Mouse (Mus musculus) embryonic facial prominence, embryonic 13.5 days (tissue): ENCODE data around the gene Copg1. TPM values are rescaled to one million over a fixed set of nuclear protein-coding genes. Genes with fewer than 3 reads are reported as not detected.

Experiments used
- ATAC-seq: fragments of 200-750 bp; cut with Nextera tagmentation; 2 replicates; pipeline ENCODE4 v1.8.0; 2017; ENCODE audit warnings: low read depth; ENCODE audit not compliant: insufficient number of reproducible peaks, insufficient read depth, low FRiP score, low TSS enrichment
- H3K27ac ChIP-seq: fragments of 300-500 bp; sonication (generic); 2 replicates; pipeline ENCODE4 v1.5.1; 2015; ENCODE audit warnings: moderate library complexity, mild to moderate bottlenecking, inconsistent platforms
- H3K27me3 ChIP-seq: fragments of 300-500 bp; sonication (generic); 2 replicates; pipeline ENCODE4 v1.6.1; 2015; ENCODE audit warnings: mild to moderate bottlenecking, inconsistent platforms
- H3K36me3 ChIP-seq: fragments of 300-500 bp; sonication (generic); 2 replicates; pipeline ENCODE4 v1.6.1; 2015; ENCODE audit warnings: mild to moderate bottlenecking, inconsistent platforms
- H3K4me1 ChIP-seq: fragments of 300-500 bp; sonication (generic); 2 replicates; pipeline ENCODE4 v1.6.1; 2015; ENCODE audit warnings: inconsistent platforms
- H3K4me2 ChIP-seq: fragments of 300-500 bp; sonication (generic); 2 replicates; pipeline ENCODE4 v1.6.1; 2015; ENCODE audit warnings: moderate library complexity, mild to moderate bottlenecking, inconsistent platforms
- H3K4me3 ChIP-seq: fragments of 300-500 bp; sonication (generic); 2 replicates; pipeline ENCODE4 v1.5.1; 2015; ENCODE audit warnings: mild to moderate bottlenecking, inconsistent platforms
- H3K9ac ChIP-seq: fragments of 300-500 bp; sonication (generic); 2 replicates; pipeline ENCODE4 v1.6.1; 2015; ENCODE audit warnings: mild to moderate bottlenecking, inconsistent platforms
- H3K9me3 ChIP-seq: fragments of 300-500 bp; sonication (generic); 2 replicates; pipeline ENCODE4 v1.6.1; 2016; ENCODE audit warnings: inconsistent platforms
- WGBS: fragments of 180-500 bp; shearing (Covaris S2); methylation state at CpG from one replicate; pipeline ENCODE4 v1.1.7; 2015; ENCODE audit warnings: mixed read lengths; 5-methylcytosine and 5-hydroxymethylcytosine counted together
- polyA plus RNA-seq: library from polyadenylated mRNA; unstranded; fragments of >200 nt; fragmentation: Nextera tagmentation; extraction: Ambion mirVana; gene quantifications from 2 replicates; pipeline ENCODE4 v1.2.1, GENCODE M21; 2015

Copg1 gene
- 162 and 176 TPM in 2 replicates for polyA plus RNA-seq

DNA sequence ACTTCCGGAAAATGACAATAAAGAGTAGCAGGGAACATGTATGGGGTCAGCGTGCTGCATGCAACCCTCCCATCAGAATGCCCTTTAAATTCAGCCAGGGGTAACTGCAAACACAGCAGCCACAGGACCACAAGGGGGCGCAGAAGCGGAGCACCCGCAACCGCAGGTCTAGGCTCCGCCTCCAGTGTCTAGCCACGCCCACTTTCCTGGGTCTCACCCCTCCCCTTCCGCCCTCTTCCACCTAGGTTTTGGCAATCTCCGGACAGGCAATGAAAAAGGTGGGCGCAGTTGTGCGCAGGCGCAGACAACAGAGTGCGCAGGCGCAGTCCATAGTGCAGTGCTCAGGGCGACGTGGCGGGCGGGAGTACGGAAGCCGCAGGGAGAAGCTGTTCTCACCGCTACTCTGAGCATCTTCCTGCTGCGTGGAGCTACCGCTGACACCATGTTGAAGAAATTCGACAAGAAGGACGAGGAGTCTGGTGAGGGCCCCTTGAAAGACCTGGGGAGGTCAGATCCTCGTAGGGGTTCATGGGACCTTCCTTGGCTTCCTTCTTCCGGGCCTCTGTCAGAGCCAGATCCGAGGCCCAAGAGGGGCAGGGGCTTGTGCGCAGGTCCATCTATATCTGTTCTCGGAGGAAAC lies at the start of gene Copg1:
TSS of gene Copg1 (plus strand) at position 221 of the 640 bp plus-strand sequence.
- WGBS, result 1% methylated on average over 31 of the region's 31 CpGs
- Histone ChIP-seq H3K4me3 (peak within 1 kb of the TSS; percentile 89), H3K4me1 (peaks cover 7% of the 10 kb centered on the region), H3K27ac (peak within 1 kb of the TSS; percentile 82), H3K9me3 (no peaks in the 10 kb centered on the region), H3K27me3 (no peaks in the 10 kb centered on the region), H3K4me2 (peak within 1 kb of the TSS; percentile 78), H3K36me3 (peaks cover 38% of the 10 kb centered on the region), H3K9ac (peak within 1 kb of the TSS; percentile 93)
- peak; percentile 92 for ATAC-seq

DNA sequence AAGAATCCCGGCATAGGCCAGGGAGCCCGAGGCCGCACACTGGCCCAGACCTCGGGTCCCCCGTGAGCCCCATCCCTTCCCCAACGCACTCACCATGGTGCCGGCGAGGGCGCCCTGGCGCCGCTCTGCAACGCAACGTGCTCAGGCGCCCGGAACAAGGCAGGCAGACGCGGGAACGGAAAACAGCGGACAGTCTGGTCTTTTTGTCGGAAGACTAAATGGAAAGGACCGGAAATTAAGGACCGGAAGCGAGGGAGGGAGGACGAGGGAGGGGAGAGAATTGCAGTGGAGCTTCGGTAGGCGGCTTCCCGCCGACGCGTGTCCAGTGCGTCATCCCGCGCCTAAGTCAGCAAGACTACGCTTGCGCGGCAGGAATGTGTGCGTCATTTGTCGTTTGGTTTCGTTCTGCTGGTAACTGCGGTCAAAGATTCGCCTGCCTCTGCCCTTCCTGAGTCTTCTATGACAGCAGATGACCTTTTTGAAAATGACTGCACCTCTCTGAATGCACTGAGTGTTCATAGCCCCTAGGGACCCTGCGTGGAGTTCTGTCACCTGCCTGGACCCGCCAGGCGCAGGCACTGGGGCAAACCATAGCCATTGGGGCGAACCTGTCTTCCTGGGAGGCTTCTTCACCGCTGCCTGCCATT lies 48.9 kb upstream of the Copg1 start, which contains the start of gene Isy1:
TSS of gene Isy1 (minus strand) at position 248 of the 647 bp plus-strand sequence.
- peak within 1 kb of the TSS; percentile 91 for H3K9ac ChIP-seq
- H3K27ac ChIP-seq, result peak within 1 kb of the TSS; percentile 95
- H3K27me3 ChIP-seq, result no peaks in the 10 kb centered on the region
- peaks cover 50% of the 10 kb centered on the region for H3K36me3 ChIP-seq
- peak; percentile 93 for ATAC-seq
- no peaks in the 10 kb centered on the region for H3K9me3 ChIP-seq
- H3K4me1 ChIP-seq, result peaks cover 14% of the 10 kb centered on the region; the same call in 1 of the 2 replicates
- under 1% methylated on average over 46 of the region's 46 CpGs for whole genome bisulfite sequencing
- peak within 1 kb of the TSS; percentile 85 for H3K4me3 ChIP-seq
- H3K4me2 ChIP-seq, result peak within 1 kb of the TSS; percentile 76

DNA sequence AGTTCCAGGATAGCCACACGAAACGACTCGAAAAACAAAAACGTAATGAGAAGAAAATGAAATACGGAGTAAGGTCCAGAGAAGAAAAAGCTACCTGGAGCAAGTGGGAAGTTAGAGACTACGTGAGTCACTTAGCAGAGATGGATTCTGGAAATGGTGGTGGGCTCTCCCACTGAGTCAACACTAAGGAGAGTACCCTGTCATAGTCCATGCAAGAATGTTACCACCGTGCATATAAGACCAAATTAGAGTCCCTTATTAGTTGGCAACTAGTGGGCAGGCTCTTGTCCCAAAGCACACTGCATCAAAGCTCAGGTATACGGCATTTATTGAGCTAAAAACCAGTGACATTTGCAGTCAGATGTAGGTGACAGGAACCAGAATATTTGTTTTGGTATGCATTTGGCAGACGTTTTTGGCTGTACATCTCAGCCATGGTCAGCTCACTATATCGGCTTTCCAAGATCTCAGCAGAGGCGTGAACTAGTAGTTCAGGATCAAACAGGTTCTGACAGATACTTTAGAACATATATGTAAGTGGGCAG lies 47.7 kb upstream of the Copg1 start:
- H3K4me1 ChIP-seq, result peaks cover 14% of the 10 kb centered on the region; the same call in 1 of the 2 replicates
- H3K9me3 ChIP-seq, result no peaks in the 10 kb centered on the region
- no peak overlapping the region for H3K9ac ChIP-seq
- H3K36me3 ChIP-seq, result peaks cover 49% of the 10 kb centered on the region
- no peaks in the 10 kb centered on the region for H3K27me3 ChIP-seq
- 59% methylated on average over 11 of the region's 11 CpGs for WGBS
- H3K4me2 ChIP-seq, result no peak overlapping the region; the same call in 1 of the 2 replicates
- no peak overlapping the region for H3K27ac ChIP-seq
- ATAC-seq, result no peak
- no peak overlapping the region for H3K4me3 ChIP-seq

DNA sequence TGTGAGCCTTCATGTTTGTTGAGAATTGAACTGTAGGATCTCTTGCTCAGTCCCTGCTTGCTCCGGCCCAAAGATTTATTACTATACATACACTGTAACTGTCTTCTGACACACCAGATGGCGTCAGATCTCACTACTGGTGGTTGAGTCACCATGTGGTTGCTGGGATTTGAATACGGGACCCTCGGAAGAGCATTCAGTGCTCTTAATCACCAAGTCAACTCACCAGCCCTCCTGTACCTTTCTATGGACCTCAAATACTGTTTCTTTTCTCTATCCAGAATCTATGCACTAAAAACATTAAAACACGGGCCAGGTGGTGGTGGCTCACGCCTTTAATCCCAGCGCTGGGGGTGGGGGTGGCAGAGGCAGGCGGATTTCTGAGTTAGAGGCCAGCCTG lies 46.0 kb upstream of the Copg1 start:
- peaks cover 43% of the 10 kb centered on the region for H3K36me3 ChIP-seq
- WGBS, result 83% methylated on average over 8 of the region's 8 CpGs
- H3K27ac ChIP-seq, result no peak overlapping the region

DNA sequence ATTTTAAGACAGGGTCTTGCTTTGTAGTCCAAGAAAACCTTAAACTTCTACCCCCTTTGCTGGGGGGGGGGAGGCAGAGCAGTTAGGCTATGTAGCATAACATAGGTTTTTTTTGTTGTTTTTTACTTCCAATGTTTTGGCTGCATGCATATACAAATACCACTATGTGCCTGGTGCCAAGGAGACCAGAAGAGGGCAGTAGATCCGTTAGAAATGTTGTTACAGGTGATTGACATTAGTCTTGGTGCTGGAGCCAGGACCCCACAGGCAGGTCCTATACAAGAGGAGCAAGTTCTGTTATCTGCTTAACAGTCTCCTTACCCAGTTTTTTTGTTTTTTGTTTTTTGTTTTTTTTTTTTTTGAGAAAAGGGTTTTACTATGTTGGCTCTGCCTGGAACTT lies 45.4 kb upstream of the Copg1 start:
- ATAC-seq, result no peak
- Histone ChIP-seq H3K36me3 (peaks cover 43% of the 10 kb centered on the region), H3K27ac (no peak overlapping the region), H3K4me2 (no peak overlapping the region), H3K27me3 (no peaks in the 10 kb centered on the region), H3K9ac (no peak overlapping the region), H3K9me3 (no peaks in the 10 kb centered on the region), H3K4me3 (no peak overlapping the region), H3K4me1 (peaks cover 14% of the 10 kb centered on the region)
- 6% methylated on average over 1 of the region's 1 CpGs for WGBS

More for the DNA sequence above, 46.0 kb upstream of the Copg1 start:
- H3K9me3 ChIP-seq, result no peaks in the 10 kb centered on the region
- H3K9ac ChIP-seq, result no peak overlapping the region
- H3K27me3 ChIP-seq, result no peaks in the 10 kb centered on the region
- no peak overlapping the region for H3K4me3 ChIP-seq
- no peak overlapping the region for H3K4me2 ChIP-seq
- no peak for ATAC-seq
- H3K4me1 ChIP-seq, result peaks cover 14% of the 10 kb centered on the region

DNA sequence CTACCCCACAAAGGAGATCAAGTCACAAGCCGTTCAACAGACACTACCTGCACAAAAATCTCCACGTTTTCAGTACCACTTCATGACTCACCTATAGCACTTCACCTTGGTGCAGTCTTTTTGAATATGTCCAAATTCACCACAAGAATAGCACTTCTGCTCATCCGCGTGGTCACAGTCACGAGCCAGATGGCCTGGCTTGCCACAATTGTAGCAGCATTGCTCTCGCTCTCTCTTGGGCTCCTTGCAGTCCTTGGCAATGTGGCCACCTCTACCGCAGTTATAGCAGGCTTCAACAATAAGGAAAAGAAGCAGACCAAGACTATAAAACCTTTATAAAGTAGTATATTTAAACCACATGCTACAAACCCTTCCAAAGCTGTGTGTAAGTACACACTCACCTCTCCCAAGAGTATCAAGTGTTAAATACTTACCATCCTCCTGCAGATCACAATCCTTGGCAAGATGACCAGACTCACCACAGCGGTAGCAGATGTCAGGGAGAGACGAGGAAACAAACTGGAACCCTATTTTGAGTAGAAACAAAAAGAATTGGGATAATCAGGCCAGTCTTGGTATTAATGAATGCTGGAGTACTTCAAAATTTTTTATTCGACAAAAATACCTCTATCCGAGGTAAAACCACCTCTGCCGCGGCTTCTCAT lies 42.5 kb upstream of the Copg1 start:
- WGBS, result 92% methylated on average over 13 of the region's 13 CpGs
- Histone ChIP-seq H3K27me3 (no peaks in the 10 kb centered on the region), H3K9ac (no peak overlapping the region), H3K9me3 (no peaks in the 10 kb centered on the region), H3K36me3 (peaks cover 54% of the 10 kb centered on the region), H3K4me3 (no peak overlapping the region), H3K27ac (no peak overlapping the region), H3K4me1 (peaks cover 21% of the 10 kb centered on the region), H3K4me2 (no peak overlapping the region)
- ATAC-seq, result no peak

DNA sequence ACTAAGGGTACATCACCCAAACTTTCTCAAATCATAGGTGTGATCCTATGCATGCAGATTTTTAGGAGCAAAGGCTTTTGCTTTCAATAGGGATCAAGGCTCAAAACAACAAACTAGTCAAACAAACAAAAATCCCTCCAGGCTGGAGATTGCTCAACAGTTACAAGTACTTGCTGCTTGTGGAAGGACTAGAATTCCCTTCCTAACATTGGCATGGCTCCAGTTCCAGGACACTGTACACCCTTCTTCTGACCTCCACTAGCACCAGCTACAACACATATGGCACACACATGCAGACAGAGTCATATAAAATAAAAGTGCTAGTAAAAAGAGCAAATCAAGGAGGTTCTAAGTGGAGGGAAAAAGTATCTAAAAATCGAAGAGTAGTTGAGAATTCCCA lies 40.8 kb upstream of the Copg1 start:
- Histone ChIP-seq H3K27me3 (no peaks in the 10 kb centered on the region), H3K4me3 (no peak overlapping the region), H3K36me3 (peaks cover 48% of the 10 kb centered on the region), H3K9me3 (no peaks in the 10 kb centered on the region), H3K4me1 (peaks cover 21% of the 10 kb centered on the region), H3K9ac (peak overlapping the region; percentile 36; the same call in 1 of the 2 replicates), H3K4me2 (no peak overlapping the region), H3K27ac (no peak overlapping the region)
- 75% methylated on average over 1 of the region's 1 CpGs for WGBS
- ATAC-seq, result no peak

DNA sequence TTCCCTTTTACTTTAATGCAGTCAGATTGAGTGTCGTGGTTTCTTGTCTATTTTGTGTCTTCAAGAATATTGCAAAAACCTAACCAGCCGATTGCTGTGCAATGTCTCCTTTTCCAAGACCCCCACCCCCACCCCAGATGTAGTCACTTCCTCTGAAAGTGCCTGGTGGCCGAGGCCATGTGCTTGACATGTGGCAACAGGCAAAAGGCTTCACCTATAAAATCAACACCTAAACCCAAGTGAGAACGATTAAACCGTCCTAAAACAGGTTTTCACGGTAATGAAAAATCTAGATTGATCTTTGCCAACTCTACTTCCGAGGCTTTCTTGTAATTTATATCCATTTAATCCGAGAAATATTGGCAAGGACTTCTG lies 37.8 kb upstream of the Copg1 start:
- no peak for ATAC-seq
- Histone ChIP-seq H3K4me3 (peak overlapping the region; percentile 98), H3K9ac (peak overlapping the region; percentile 100), H3K27ac (peak overlapping the region; percentile 97), H3K9me3 (no peaks in the 10 kb centered on the region), H3K4me2 (peak overlapping the region; percentile 73), H3K36me3 (peaks cover 20% of the 10 kb centered on the region), H3K4me1 (peaks cover 21% of the 10 kb centered on the region), H3K27me3 (no peaks in the 10 kb centered on the region)
- under 1% methylated on average over 8 of the region's 8 CpGs for WGBS

DNA sequence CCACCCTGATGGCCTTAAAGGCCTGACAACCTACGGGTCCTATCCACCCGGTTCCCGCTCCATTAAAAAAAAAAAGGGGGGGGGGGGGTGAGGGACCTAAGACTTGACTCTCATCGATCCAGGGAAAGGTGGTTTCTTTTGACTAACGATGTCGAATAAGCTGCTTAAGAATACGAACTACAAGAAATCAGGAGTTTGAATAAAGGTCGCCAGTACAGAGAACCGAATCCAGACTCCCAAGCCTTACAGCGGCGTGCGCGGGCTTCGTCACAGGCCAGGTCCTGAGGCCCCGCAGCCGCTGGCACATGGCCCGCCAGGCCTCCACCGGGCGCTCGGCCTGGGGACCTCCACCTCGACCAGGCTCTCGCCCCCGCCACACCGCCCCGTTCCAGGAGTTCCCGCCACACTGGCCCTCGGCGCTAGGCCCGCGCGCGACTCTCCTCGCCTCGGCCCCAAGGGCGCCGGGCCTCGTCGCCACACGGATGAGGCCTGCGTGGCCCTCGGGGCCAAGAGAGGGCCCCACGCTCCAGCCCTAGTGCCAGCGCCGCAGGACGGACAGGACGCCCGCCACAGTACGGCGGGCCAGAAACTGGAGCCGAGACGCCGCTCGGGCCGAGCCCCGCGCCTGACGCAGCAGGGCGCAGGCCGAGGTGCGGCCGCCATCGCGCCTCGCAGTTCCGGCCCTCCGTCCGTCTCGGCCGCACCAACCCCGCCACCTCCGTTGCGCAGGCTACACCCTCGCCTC lies 37.3 kb upstream of the Copg1 start:
- Histone ChIP-seq H3K4me3 (peak overlapping the region; percentile 98), H3K4me1 (peaks cover 21% of the 10 kb centered on the region), H3K27me3 (no peaks in the 10 kb centered on the region), H3K9ac (peak overlapping the region; percentile 100), H3K36me3 (peaks cover 14% of the 10 kb centered on the region), H3K9me3 (no peaks in the 10 kb centered on the region), H3K4me2 (peak overlapping the region; percentile 73), H3K27ac (peak overlapping the region; percentile 97)
- WGBS, result under 1% methylated on average over 73 of the region's 73 CpGs
- ATAC-seq, result peak; percentile 61

DNA sequence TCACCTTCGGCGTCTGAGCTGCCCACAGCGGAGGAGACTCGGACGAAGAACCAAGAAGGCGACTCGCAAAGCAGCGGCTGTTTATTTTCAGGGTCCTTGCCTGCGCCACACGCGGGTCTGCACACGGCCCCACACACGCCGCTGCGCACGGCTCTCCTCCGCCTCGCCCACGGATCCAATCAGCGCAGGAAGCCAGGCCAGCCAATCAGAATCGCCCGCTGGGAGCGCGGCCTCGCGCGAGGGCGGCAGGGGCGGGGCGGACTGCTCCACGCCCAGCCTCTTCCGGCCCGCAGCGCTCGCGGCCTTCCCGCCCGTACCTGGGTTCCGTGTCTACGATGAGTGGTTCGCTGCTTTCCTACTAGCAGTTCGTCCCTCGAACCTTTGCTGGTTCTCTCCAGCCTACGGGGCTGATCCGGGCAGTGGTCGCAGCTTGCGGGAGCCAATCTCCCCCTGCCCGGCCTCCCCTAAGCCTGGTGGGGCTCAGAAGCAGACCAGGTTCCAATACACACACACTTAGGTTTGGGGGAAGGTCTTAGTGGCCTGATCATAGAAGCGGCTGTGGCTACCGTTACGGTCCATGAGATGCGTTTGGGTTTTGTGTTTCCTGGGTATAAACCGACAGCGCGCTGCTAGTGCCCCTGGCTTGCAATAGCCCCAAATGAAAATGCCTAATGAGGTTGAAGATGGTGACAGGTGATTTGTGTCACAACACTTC lies 36.6 kb upstream of the Copg1 start, which contains the start of gene Cnbp:
TSS of gene Cnbp (minus strand) at position 207 of the 715 bp plus-strand sequence.
- Histone ChIP-seq H3K4me1 (peaks cover 21% of the 10 kb centered on the region), H3K27ac (peak within 1 kb of the TSS; percentile 97), H3K9me3 (no peaks in the 10 kb centered on the region), H3K27me3 (no peaks in the 10 kb centered on the region), H3K36me3 (peaks cover 11% of the 10 kb centered on the region), H3K4me3 (peak within 1 kb of the TSS; percentile 98), H3K4me2 (peak within 1 kb of the TSS; percentile 73), H3K9ac (peak within 1 kb of the TSS; percentile 100)
- under 1% methylated on average over 55 of the region's 55 CpGs for WGBS
- peak; percentile 99 for ATAC-seq
